Mouse (Mus musculus): ENCODE measurements around the gene Tcl1b4. TPM values are rescaled to one million over a fixed set of nuclear protein-coding genes. Genes with fewer than 3 reads are reported as not detected.
"Not testable (repeated sequence)": the region's sequence is repeated elsewhere in the genome, so short reads cannot be mapped to it uniquely, and the experiment has no call there.

Gene Tcl1b4
- polyA plus RNA-seq, 1 experiment from 2014 or later = not detected

- H3K9ac ChIP-seq; H3K4me2 ChIP-seq (replicated peaks); H3K4me1 ChIP-seq (replicated peaks; ENCODE audit: control insufficient read depth, insufficient read depth, low read length); H3K9me3 ChIP-seq (ENCODE audit: control insufficient read depth, low read length); H3K27ac ChIP-seq; H3K36me3 ChIP-seq (replicated peaks; ENCODE audit: control insufficient read depth, insufficient read depth); H3K27me3 ChIP-seq (ENCODE audit: control insufficient read depth, insufficient read depth, low read length); ATAC-seq (ENCODE audit: low FRiP score); H3K4me3 ChIP-seq (replicated peaks; ENCODE audit: low read length); DNase-seq (ENCODE audit: low spot score): not testable (repeated sequence)
- 93% methylated on average over 6 of the region's 6 CpGs for WGBS
Measured at GRCm38 (mm10) chr12:105190743-105191142, 11.0 kb upstream of the Tcl1b4 start, which contains the start of gene Tcl1b3. TSS of gene Tcl1b3 (plus strand) at chr12:105191043.

- WGBS = 16% methylated on average over 7 of the region's 7 CpGs
- H3K36me3 ChIP-seq (replicated peaks; ENCODE audit: control insufficient read depth, insufficient read depth); H3K4me2 ChIP-seq (replicated peaks); DNase-seq (ENCODE audit: low spot score); ATAC-seq (ENCODE audit: low FRiP score); H3K4me3 ChIP-seq (replicated peaks; ENCODE audit: low read length); H3K9ac ChIP-seq; H3K27me3 ChIP-seq (ENCODE audit: control insufficient read depth, insufficient read depth, low read length); H3K27ac ChIP-seq; H3K9me3 ChIP-seq (ENCODE audit: control insufficient read depth, low read length); H3K4me1 ChIP-seq (replicated peaks; ENCODE audit: control insufficient read depth, insufficient read depth, low read length): not testable (repeated sequence)
Measured at GRCm38 (mm10) chr12:105199684-105200497, 1.9 kb upstream of the Tcl1b4 start.

GRCm38 (mm10) chr12:105207071-105207470, 5.3 kb downstream of the Tcl1b4 start:
- Histone ChIP-seq H3K27ac (no peak overlapping the region), H3K36me3 (replicated peaks; ENCODE audit: control insufficient read depth, insufficient read depth) (no peaks in the 10 kb centered on the region), H3K4me3 (replicated peaks; ENCODE audit: low read length) (no peak overlapping the region), H3K9ac (no peak overlapping the region), H3K4me2 (replicated peaks) (no peak overlapping the region), H3K9me3 (ENCODE audit: control insufficient read depth, low read length) (no peaks in the 10 kb centered on the region), H3K4me1 (replicated peaks; ENCODE audit: control insufficient read depth, insufficient read depth, low read length) (no peaks in the 10 kb centered on the region), H3K27me3 (ENCODE audit: control insufficient read depth, insufficient read depth, low read length) (no peaks in the 10 kb centered on the region)
- no peak for DNase-seq (ENCODE audit: low spot score)
- 80% methylated on average over 1 of the region's 1 CpGs for WGBS
- ATAC-seq (ENCODE audit: low FRiP score) = no peak

- Histone ChIP-seq H3K9ac (no peak overlapping the region), H3K4me1 (replicated peaks; ENCODE audit: control insufficient read depth, insufficient read depth, low read length) (no peaks in the 10 kb centered on the region), H3K4me2 (replicated peaks) (no peak overlapping the region), H3K27ac (no peak overlapping the region), H3K36me3 (replicated peaks; ENCODE audit: control insufficient read depth, insufficient read depth) (no peaks in the 10 kb centered on the region), H3K9me3 (ENCODE audit: control insufficient read depth, low read length) (no peaks in the 10 kb centered on the region), H3K27me3 (ENCODE audit: control insufficient read depth, insufficient read depth, low read length) (no peaks in the 10 kb centered on the region), H3K4me3 (replicated peaks; ENCODE audit: low read length) (no peak overlapping the region)
- ATAC-seq (ENCODE audit: low FRiP score) (no peak), DNase-seq (ENCODE audit: low spot score) (no peak)
- 95% methylated on average over 1 of the region's 1 CpGs for WGBS
Measured at GRCm38 (mm10) chr12:105208441-105208840, 6.7 kb downstream of the Tcl1b4 start.

GRCm38 (mm10) chr12:105209231-105209630, 7.5 kb downstream of the Tcl1b4 start:
- H3K27me3 ChIP-seq (ENCODE audit: control insufficient read depth, insufficient read depth, low read length) = no peaks in the 10 kb centered on the region
- no peaks in the 10 kb centered on the region for H3K9me3 ChIP-seq (ENCODE audit: control insufficient read depth, low read length)
- no peak overlapping the region for H3K4me3 ChIP-seq (replicated peaks; ENCODE audit: low read length)
- no peaks in the 10 kb centered on the region for H3K4me1 ChIP-seq (replicated peaks; ENCODE audit: control insufficient read depth, insufficient read depth, low read length)
- no peak overlapping the region for H3K9ac ChIP-seq
- no peak for DNase-seq (ENCODE audit: low spot score)
- H3K27ac ChIP-seq = no peak overlapping the region
- no peak for ATAC-seq (ENCODE audit: low FRiP score)
- no peaks in the 10 kb centered on the region for H3K36me3 ChIP-seq (replicated peaks; ENCODE audit: control insufficient read depth, insufficient read depth)
- H3K4me2 ChIP-seq (replicated peaks) = no peak overlapping the region
- WGBS = 95% methylated on average over 7 of the region's 7 CpGs

GRCm38 (mm10) chr12:105217101-105217760, 15.5 kb downstream of the Tcl1b4 start:
- no peaks in the 10 kb centered on the region for H3K27me3 ChIP-seq (ENCODE audit: control insufficient read depth, insufficient read depth, low read length)
- no peaks in the 10 kb centered on the region for H3K4me1 ChIP-seq (replicated peaks; ENCODE audit: control insufficient read depth, insufficient read depth, low read length)
- ATAC-seq (ENCODE audit: low FRiP score) = no peak
- H3K36me3 ChIP-seq (replicated peaks; ENCODE audit: control insufficient read depth, insufficient read depth) = no peaks in the 10 kb centered on the region
- no peak overlapping the region for H3K4me3 ChIP-seq (replicated peaks; ENCODE audit: low read length)
- H3K9ac ChIP-seq = no peak overlapping the region
- H3K4me2 ChIP-seq (replicated peaks) = no peak overlapping the region
- DNase-seq (ENCODE audit: low spot score) = no peak
- H3K9me3 ChIP-seq (ENCODE audit: control insufficient read depth, low read length) = no peaks in the 10 kb centered on the region
- 92% methylated on average over 7 of the region's 7 CpGs for WGBS
- H3K27ac ChIP-seq = no peak overlapping the region

GRCm38 (mm10) chr12:105222601-105223319, 21.0 kb downstream of the Tcl1b4 start, which contains the start of gene Tcl1:
TSS of gene Tcl1 (minus strand) at chr12:105222793.
- Histone ChIP-seq H3K27ac (no peak within 1 kb of the TSS), H3K9me3 (ENCODE audit: control insufficient read depth, low read length) (no peaks in the 10 kb centered on the region), H3K9ac (no peak within 1 kb of the TSS), H3K27me3 (ENCODE audit: control insufficient read depth, insufficient read depth, low read length) (no peaks in the 10 kb centered on the region), H3K4me3 (replicated peaks; ENCODE audit: low read length) (no peak within 1 kb of the TSS), H3K36me3 (replicated peaks; ENCODE audit: control insufficient read depth, insufficient read depth) (no peaks in the 10 kb centered on the region), H3K4me2 (replicated peaks) (no peak within 1 kb of the TSS), H3K4me1 (replicated peaks; ENCODE audit: control insufficient read depth, insufficient read depth, low read length) (no peaks in the 10 kb centered on the region)
- WGBS = 94% methylated on average over 22 of the region's 22 CpGs
- no peak for ATAC-seq (ENCODE audit: low FRiP score)
- DNase-seq (ENCODE audit: low spot score) = no peak

- DNase-seq (ENCODE audit: low spot score) = no peak
Measured at GRCm38 (mm10) chr12:105224621-105225320, 23.0 kb downstream of the Tcl1b4 start.

More at GRCm38 (mm10) chr12:105224621-105225320, 23.0 kb downstream of the Tcl1b4 start:
- Histone ChIP-seq H3K4me3 (replicated peaks; ENCODE audit: low read length) (no peak overlapping the region), H3K27me3 (ENCODE audit: control insufficient read depth, insufficient read depth, low read length) (no peaks in the 10 kb centered on the region), H3K4me1 (replicated peaks; ENCODE audit: control insufficient read depth, insufficient read depth, low read length) (no peaks in the 10 kb centered on the region), H3K9me3 (ENCODE audit: control insufficient read depth, low read length) (no peaks in the 10 kb centered on the region), H3K36me3 (replicated peaks; ENCODE audit: control insufficient read depth, insufficient read depth) (no peaks in the 10 kb centered on the region), H3K4me2 (replicated peaks) (no peak overlapping the region), H3K27ac (no peak overlapping the region), H3K9ac (no peak overlapping the region)
- no peak for ATAC-seq (ENCODE audit: low FRiP score)
- 40% methylated on average over 16 of the region's 16 CpGs for WGBS

Measured in hindbrain, embryonic 14.5 days (tissue).